Mouse (Mus musculus) ZHBTc4 (cell line): ENCODE results near the gene Olfr1370.
A peak's percentile ranks its signal among the peaks of the same experiment; 100 is the strongest.
"Not testable (repeated sequence)": the region's sequence is repeated elsewhere in the genome, so short reads cannot be mapped to it uniquely, and the experiment has no call there.

Source experiments
- DNase-seq: peaks from one replicate; pipeline ENCODE4 v3.0.0-alpha.2; 2011; ENCODE audit warnings: low read depth, low spot score

Olfr1370 gene

GRCm38 (mm10) chr13:21074847-21075246 is at the start of gene Olfr1370:
TSS of gene Olfr1370 (minus strand) at chr13:21074947.
- DNase-seq = no peak

GRCm38 (mm10) chr13:21114121-21114520 is 39.4 kb upstream of the Olfr1370 start:
- DNase-seq = no peak

GRCm38 (mm10) chr13:21111183-21111582 is 36.4 kb upstream of the Olfr1370 start, which contains the start of gene Olfr1369-ps1:
TSS of gene Olfr1369-ps1 (plus strand) at chr13:21111483.
- not testable (repeated sequence) for DNase-seq

GRCm38 (mm10) chr13:21110441-21110840 is 35.7 kb upstream of the Olfr1370 start:
- no peak for DNase-seq

GRCm38 (mm10) chr13:21109759-21110158 is 35.0 kb upstream of the Olfr1370 start:
- DNase-seq = no peak

GRCm38 (mm10) chr13:21082686-21083085 is 7.9 kb upstream of the Olfr1370 start:
- no peak for DNase-seq

GRCm38 (mm10) chr13:21066021-21066420 is 8.7 kb downstream of the Olfr1370 start:
- DNase-seq = no peak

- no peak for DNase-seq
Measured at GRCm38 (mm10) chr13:21050118-21050517, 24.6 kb downstream of the Olfr1370 start.

- no peak for DNase-seq
Measured at GRCm38 (mm10) chr13:21040589-21041199, 34.1 kb downstream of the Olfr1370 start.

- no peak for DNase-seq
Measured at GRCm38 (mm10) chr13:21035981-21036380, 38.8 kb downstream of the Olfr1370 start.

GRCm38 (mm10) chr13:21035011-21035410 is 39.7 kb downstream of the Olfr1370 start:
- DNase-seq = peak; percentile 49

GRCm38 (mm10) chr13:21033176-21033575 is 41.6 kb downstream of the Olfr1370 start:
- DNase-seq = no peak

GRCm38 (mm10) chr13:21024831-21025230 is 49.9 kb downstream of the Olfr1370 start:
- no peak for DNase-seq
